Mouse (Mus musculus): ENCODE results near the gene Kirrel3. TPM values are rescaled to one million over a fixed set of nuclear protein-coding genes. Genes with fewer than 3 reads are reported as not detected.

Kirrel3 gene
- polyA plus RNA-seq, 1 experiment from 2014 or later, result 2.5 TPM

GRCm38 (mm10) chr9:34887196-34887595, 401.5 kb downstream of the Kirrel3 start:
- no peak overlapping the region for H3K27ac ChIP-seq (replicated peaks; ENCODE audit: low read depth, low read length)
- H3K9me3 ChIP-seq (replicated peaks; ENCODE audit: control insufficient read depth, low read length), result no peaks in the 10 kb centered on the region
- no peak overlapping the region for H3K4me2 ChIP-seq (ENCODE audit: low read depth, low read length)
- no peaks in the 10 kb centered on the region for H3K27me3 ChIP-seq (ENCODE audit: control insufficient read depth, insufficient read depth, low read length)
- WGBS, result 48% methylated on average over 2 of the region's 2 CpGs
- no peaks in the 10 kb centered on the region for H3K36me3 ChIP-seq (replicated peaks; ENCODE audit: control insufficient read depth, insufficient read depth, low read depth, low read length)
- no peak for DNase-seq (ENCODE audit: low spot score)
- no peaks in the 10 kb centered on the region for H3K4me1 ChIP-seq (ENCODE audit: control insufficient read depth, insufficient read depth, low read length)
- H3K9ac ChIP-seq (replicated peaks; ENCODE audit: low read length), result no peak overlapping the region
- H3K4me3 ChIP-seq (ENCODE audit: low read depth, low read length), result no peak overlapping the region
- ATAC-seq (replicated peaks; ENCODE audit: insufficient number of reproducible peaks, low FRiP score, low TSS enrichment, low read depth), result no peak

DNA sequence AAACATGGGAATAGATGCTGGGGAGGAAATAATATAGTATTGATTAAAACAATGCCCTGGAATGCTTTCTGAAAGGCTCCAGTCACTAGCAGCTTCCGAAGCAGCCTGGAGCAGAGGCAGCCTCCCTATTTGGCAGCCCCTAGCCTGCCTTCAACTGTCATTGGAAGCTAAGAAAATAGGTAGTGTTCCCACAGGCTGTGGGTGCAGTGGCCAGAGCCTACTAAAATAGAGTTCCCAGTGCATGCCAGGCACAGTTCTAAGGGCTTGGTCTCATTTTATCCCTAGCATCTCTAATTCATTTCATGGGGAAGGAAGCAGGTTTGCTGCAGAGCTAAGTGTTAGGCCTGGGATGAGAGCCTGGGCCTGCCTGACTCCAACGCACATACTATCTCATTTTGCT, 402.6 kb downstream of the Kirrel3 start:
- no peak for DNase-seq (ENCODE audit: low spot score)
- no peak for ATAC-seq (replicated peaks; ENCODE audit: insufficient number of reproducible peaks, low FRiP score, low TSS enrichment, low read depth)
- no peak overlapping the region for H3K27ac ChIP-seq (replicated peaks; ENCODE audit: low read depth, low read length)
- H3K36me3 ChIP-seq (replicated peaks; ENCODE audit: control insufficient read depth, insufficient read depth, low read depth, low read length), result no peaks in the 10 kb centered on the region
- no peak overlapping the region for H3K9ac ChIP-seq (replicated peaks; ENCODE audit: low read length)
- H3K4me2 ChIP-seq (ENCODE audit: low read depth, low read length), result no peak overlapping the region
- no peaks in the 10 kb centered on the region for H3K4me1 ChIP-seq (ENCODE audit: control insufficient read depth, insufficient read depth, low read length)
- no peaks in the 10 kb centered on the region for H3K9me3 ChIP-seq (replicated peaks; ENCODE audit: control insufficient read depth, low read length)
- H3K27me3 ChIP-seq (ENCODE audit: control insufficient read depth, insufficient read depth, low read length), result no peaks in the 10 kb centered on the region
- WGBS, result 81% methylated on average over 2 of the region's 2 CpGs
- no peak overlapping the region for H3K4me3 ChIP-seq (ENCODE audit: low read depth, low read length)

GRCm38 (mm10) chr9:34901216-34901615, 415.5 kb downstream of the Kirrel3 start:
- H3K9me3 ChIP-seq (replicated peaks; ENCODE audit: control insufficient read depth, low read length), result no peaks in the 10 kb centered on the region
- H3K36me3 ChIP-seq (replicated peaks; ENCODE audit: control insufficient read depth, insufficient read depth, low read depth, low read length), result no peaks in the 10 kb centered on the region
- no peaks in the 10 kb centered on the region for H3K4me1 ChIP-seq (ENCODE audit: control insufficient read depth, insufficient read depth, low read length)
- no peaks in the 10 kb centered on the region for H3K27me3 ChIP-seq (ENCODE audit: control insufficient read depth, insufficient read depth, low read length)
- DNase-seq (ENCODE audit: low spot score) (no peak), ATAC-seq (replicated peaks; ENCODE audit: insufficient number of reproducible peaks, low FRiP score, low TSS enrichment, low read depth) (no peak)
- 74% methylated on average over 4 of the region's 4 CpGs for WGBS
- H3K9ac ChIP-seq (replicated peaks; ENCODE audit: low read length), result no peak overlapping the region
- no peak overlapping the region for H3K4me3 ChIP-seq (ENCODE audit: low read depth, low read length)
- H3K27ac ChIP-seq (replicated peaks; ENCODE audit: low read depth, low read length), result no peak overlapping the region
- no peak overlapping the region for H3K4me2 ChIP-seq (ENCODE audit: low read depth, low read length)

DNA sequence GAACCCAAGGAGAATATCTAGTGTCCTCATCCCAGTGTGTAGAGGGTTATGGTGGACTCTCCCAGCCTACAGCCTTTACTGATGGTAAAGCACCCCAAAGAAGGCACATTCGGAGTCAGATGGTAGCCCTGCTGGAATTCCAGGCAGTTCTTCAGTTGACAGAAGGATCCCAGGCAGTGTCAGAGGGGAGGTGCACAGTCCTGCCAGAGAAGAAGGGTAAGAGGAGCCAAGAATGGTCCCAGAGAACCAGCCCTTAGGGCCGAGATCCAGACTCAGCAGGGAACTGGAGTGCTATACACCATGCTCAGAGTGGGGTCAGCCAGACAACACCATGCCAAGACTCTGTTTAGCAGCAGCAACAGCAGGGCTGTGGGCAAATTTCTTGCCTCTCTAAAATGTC, 416.2 kb downstream of the Kirrel3 start:
- no peak for ATAC-seq (replicated peaks; ENCODE audit: insufficient number of reproducible peaks, low FRiP score, low TSS enrichment, low read depth)
- DNase-seq (ENCODE audit: low spot score), result no peak
- no peak overlapping the region for H3K9ac ChIP-seq (replicated peaks; ENCODE audit: low read length)
- no peaks in the 10 kb centered on the region for H3K4me1 ChIP-seq (ENCODE audit: control insufficient read depth, insufficient read depth, low read length)
- H3K9me3 ChIP-seq (replicated peaks; ENCODE audit: control insufficient read depth, low read length), result no peaks in the 10 kb centered on the region
- WGBS, result 69% methylated on average over 2 of the region's 2 CpGs
- H3K4me2 ChIP-seq (ENCODE audit: low read depth, low read length), result no peak overlapping the region
- H3K4me3 ChIP-seq (ENCODE audit: low read depth, low read length), result no peak overlapping the region
- H3K27me3 ChIP-seq (ENCODE audit: control insufficient read depth, insufficient read depth, low read length), result no peaks in the 10 kb centered on the region
- H3K27ac ChIP-seq (replicated peaks; ENCODE audit: low read depth, low read length), result no peak overlapping the region
- H3K36me3 ChIP-seq (replicated peaks; ENCODE audit: control insufficient read depth, insufficient read depth, low read depth, low read length), result no peaks in the 10 kb centered on the region

GRCm38 (mm10) chr9:34905164-34905563, 419.5 kb downstream of the Kirrel3 start:
- Histone ChIP-seq H3K4me1 (ENCODE audit: control insufficient read depth, insufficient read depth, low read length) (no peaks in the 10 kb centered on the region), H3K9me3 (replicated peaks; ENCODE audit: control insufficient read depth, low read length) (no peaks in the 10 kb centered on the region), H3K4me2 (ENCODE audit: low read depth, low read length) (no peak overlapping the region), H3K36me3 (replicated peaks; ENCODE audit: control insufficient read depth, insufficient read depth, low read depth, low read length) (no peaks in the 10 kb centered on the region), H3K27ac (replicated peaks; ENCODE audit: low read depth, low read length) (no peak overlapping the region), H3K27me3 (ENCODE audit: control insufficient read depth, insufficient read depth, low read length) (no peaks in the 10 kb centered on the region), H3K4me3 (ENCODE audit: low read depth, low read length) (no peak overlapping the region), H3K9ac (replicated peaks; ENCODE audit: low read length) (no peak overlapping the region)
- no peak for DNase-seq (ENCODE audit: low spot score)
- ATAC-seq (replicated peaks; ENCODE audit: insufficient number of reproducible peaks, low FRiP score, low TSS enrichment, low read depth), result no peak
- 82% methylated on average over 6 of the region's 6 CpGs for WGBS

DNA sequence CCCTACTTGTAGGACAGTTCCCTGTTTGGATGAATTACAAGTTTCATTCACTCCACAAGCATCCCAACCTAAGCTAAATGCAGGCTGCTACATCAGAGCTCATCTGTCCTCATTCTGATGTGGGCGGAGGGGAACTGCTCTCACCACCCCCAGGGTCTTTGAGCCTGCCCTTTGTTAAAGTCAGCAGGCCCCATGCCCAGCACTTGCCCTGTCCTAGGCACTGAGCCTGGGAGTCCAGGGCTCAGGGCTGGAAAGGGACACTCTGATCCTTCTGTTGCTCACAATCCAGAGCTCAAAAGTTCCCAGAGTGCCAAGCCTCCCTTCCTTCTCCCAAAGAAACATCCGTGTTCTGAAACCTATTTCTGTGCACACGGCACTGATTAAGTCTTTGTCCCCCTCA, 422.3 kb downstream of the Kirrel3 start:
- H3K27ac ChIP-seq (replicated peaks; ENCODE audit: low read depth, low read length), result no peak overlapping the region
- H3K9me3 ChIP-seq (replicated peaks; ENCODE audit: control insufficient read depth, low read length), result no peaks in the 10 kb centered on the region
- no peak for DNase-seq (ENCODE audit: low spot score)
- no peak for ATAC-seq (replicated peaks; ENCODE audit: insufficient number of reproducible peaks, low FRiP score, low TSS enrichment, low read depth)
- H3K36me3 ChIP-seq (replicated peaks; ENCODE audit: control insufficient read depth, insufficient read depth, low read depth, low read length), result no peaks in the 10 kb centered on the region
- no peaks in the 10 kb centered on the region for H3K27me3 ChIP-seq (ENCODE audit: control insufficient read depth, insufficient read depth, low read length)
- WGBS, result 62% methylated on average over 3 of the region's 3 CpGs
- H3K9ac ChIP-seq (replicated peaks; ENCODE audit: low read length), result no peak overlapping the region
- no peaks in the 10 kb centered on the region for H3K4me1 ChIP-seq (ENCODE audit: control insufficient read depth, insufficient read depth, low read length)
- H3K4me2 ChIP-seq (ENCODE audit: low read depth, low read length), result no peak overlapping the region
- H3K4me3 ChIP-seq (ENCODE audit: low read depth, low read length), result no peak overlapping the region

DNA sequence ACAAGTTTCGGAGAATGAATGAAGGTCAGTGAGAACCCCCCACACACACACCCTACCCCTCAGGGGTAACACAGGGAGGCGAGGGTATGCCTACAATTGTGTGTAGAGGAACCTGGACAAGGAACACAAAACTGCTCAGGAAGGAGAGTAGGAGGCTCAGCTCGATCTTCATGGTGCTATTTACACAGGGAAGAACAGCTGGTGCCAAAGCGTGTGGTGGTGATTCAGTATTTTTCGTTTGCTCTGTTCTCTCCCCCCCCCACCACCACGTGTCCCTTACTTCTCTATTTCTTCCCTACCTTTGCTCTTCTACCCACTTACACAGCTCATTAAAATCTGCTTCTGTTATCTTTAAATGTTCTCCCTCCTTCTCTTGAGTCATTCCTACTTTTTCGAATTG, 426.1 kb downstream of the Kirrel3 start:
- Histone ChIP-seq H3K4me2 (ENCODE audit: low read depth, low read length) (no peak overlapping the region), H3K36me3 (replicated peaks; ENCODE audit: control insufficient read depth, insufficient read depth, low read depth, low read length) (no peaks in the 10 kb centered on the region), H3K4me3 (ENCODE audit: low read depth, low read length) (no peak overlapping the region), H3K9me3 (replicated peaks; ENCODE audit: control insufficient read depth, low read length) (no peaks in the 10 kb centered on the region), H3K27ac (replicated peaks; ENCODE audit: low read depth, low read length) (no peak overlapping the region), H3K4me1 (ENCODE audit: control insufficient read depth, insufficient read depth, low read length) (no peaks in the 10 kb centered on the region), H3K9ac (replicated peaks; ENCODE audit: low read length) (no peak overlapping the region), H3K27me3 (ENCODE audit: control insufficient read depth, insufficient read depth, low read length) (no peaks in the 10 kb centered on the region)
- 83% methylated on average over 7 of the region's 7 CpGs for WGBS
- no peak for ATAC-seq (replicated peaks; ENCODE audit: insufficient number of reproducible peaks, low FRiP score, low TSS enrichment, low read depth)
- DNase-seq (ENCODE audit: low spot score), result no peak

DNA sequence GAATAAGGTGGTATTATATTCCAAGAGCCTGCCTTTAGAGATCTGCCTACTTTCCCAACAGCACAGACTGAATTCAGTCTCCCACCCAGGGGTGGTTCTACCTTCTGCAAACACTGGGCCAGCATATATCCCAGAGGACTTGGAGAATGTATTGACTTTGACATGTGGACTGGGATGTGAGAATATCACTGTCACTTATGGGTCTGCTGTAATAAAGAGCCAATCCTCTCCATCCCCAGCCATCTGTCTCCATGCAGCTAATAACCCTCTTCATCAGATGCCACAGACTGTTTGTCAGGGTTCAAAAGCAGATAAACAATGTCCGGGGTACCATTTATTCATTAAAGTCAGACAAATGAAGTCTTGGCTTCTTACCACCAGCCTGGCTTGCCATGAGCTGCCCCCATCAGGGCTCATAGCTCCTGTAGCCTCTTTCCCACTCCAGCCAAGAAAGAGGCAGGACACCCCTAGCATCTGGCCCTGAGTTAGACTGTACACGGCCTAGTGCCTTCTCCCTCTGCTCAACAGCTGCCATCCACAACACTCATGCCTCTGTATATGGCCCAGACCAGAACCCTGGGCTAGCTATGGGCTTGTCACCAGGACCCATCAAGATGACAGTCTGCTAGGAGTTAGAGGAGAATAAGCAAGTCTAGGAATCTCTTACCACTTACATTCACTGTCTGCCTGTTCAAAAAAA, 426.7 kb downstream of the Kirrel3 start:
- Histone ChIP-seq H3K36me3 (replicated peaks; ENCODE audit: control insufficient read depth, insufficient read depth, low read depth, low read length) (no peaks in the 10 kb centered on the region), H3K4me1 (ENCODE audit: control insufficient read depth, insufficient read depth, low read length) (no peaks in the 10 kb centered on the region), H3K27ac (replicated peaks; ENCODE audit: low read depth, low read length) (no peak overlapping the region), H3K9me3 (replicated peaks; ENCODE audit: control insufficient read depth, low read length) (no peaks in the 10 kb centered on the region), H3K27me3 (ENCODE audit: control insufficient read depth, insufficient read depth, low read length) (no peaks in the 10 kb centered on the region), H3K4me3 (ENCODE audit: low read depth, low read length) (no peak overlapping the region), H3K9ac (replicated peaks; ENCODE audit: low read length) (no peak overlapping the region), H3K4me2 (ENCODE audit: low read depth, low read length) (no peak overlapping the region)
- 84% methylated on average over 2 of the region's 2 CpGs for WGBS
- DNase-seq (ENCODE audit: low spot score) (no peak), ATAC-seq (replicated peaks; ENCODE audit: insufficient number of reproducible peaks, low FRiP score, low TSS enrichment, low read depth) (0 out of 2 replicates have a peak, but pooled peaks have one; percentile 48)
